Mouse (Mus musculus): Measurements from ENCODE around the gene Csrnp1.
"Not testable (repeated sequence)": the region's sequence is repeated elsewhere in the genome, so short reads cannot be mapped to it uniquely, and the experiment has no call there.

The Csrnp1 gene

DNA sequence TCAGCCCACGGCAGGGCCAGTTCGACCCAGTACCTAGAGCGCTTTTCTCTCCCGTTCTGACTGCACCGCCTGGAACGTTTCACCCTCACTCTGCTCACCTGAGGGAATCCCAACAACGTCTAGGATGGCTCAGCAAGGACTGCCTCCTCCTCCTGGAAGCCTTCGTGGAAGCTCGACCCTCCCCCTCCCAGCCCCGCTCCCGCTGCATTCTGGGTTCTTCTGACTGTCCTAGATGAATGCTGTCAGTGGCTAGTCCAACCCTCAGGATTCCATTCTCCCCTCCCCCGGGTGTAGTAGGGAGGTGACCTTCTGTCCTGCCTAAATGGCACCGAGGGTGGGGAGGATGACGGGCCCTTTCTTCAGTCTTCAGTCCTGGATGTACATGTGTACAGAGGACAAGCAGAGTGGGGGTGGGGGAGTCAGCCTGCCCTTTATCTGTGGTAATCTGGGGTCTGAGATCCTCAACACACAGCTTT, at the start of gene Csrnp1:
Csrnp1 (minus strand) TSS at position 123 of the 476 bp plus-strand sequence.
- DNase-seq (ENCODE audit: low read depth, low spot score) = no peak

DNA sequence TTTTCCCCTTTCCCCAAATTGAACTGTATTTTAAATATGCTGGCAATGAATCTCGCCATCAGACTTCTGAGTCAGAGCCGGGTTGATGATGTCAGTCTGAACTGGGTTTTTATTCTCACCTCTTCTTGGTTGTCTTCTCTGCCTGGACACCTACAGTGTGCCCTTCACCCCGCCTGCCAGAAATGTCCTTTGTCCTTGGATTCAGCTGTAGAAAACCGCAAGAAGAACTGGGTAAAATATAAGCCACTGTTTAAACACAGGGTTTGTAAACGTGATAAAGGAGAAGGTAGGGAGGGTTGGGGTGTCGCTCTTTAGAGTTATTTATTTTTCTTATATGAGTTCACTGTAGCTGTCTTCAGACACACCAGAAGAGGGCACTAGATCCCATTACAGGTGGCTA, 48.3 kb upstream of the Csrnp1 start:
- DNase-seq (ENCODE audit: low read depth, low spot score) = no peak

DNA sequence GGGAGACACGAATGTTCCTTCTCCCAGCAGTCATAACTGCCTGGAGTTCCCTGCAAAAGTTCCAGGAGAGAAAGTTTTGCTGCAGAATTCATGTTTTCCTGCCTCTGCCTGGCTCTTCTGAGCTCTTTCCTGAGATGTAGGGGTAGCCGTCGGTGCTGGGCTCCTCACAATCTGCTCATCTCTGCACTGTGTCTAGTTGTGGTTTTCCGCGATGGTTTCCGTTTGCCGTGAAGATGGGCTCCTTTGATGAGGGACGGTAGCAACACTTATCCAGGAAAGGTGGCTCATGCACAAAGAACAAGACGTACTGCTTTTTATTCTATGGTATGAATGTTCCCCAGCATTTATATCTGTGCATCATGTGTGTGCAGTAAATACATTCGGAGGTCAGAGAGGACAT, 46.0 kb upstream of the Csrnp1 start:
- no peak for DNase-seq (ENCODE audit: low read depth, low spot score)

DNA sequence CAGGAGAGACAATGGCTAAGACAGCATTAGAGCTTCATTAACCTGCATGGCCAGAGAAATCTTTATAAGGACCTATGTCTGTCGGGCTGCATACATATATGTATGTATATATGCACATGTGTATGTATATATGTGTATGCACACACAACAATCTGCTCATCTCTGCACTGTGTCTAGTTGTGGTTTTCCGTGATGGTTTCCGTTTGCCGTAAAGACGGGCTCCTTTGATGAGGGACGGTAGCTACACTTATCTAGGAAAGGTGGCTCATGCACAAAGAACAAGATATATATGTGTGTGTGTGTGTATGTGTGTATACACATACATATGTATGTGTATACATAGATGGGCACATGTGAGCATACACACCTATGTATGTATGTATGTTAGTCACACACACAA, 45.4 kb upstream of the Csrnp1 start:
- DNase-seq (ENCODE audit: low read depth, low spot score) = no peak

DNA sequence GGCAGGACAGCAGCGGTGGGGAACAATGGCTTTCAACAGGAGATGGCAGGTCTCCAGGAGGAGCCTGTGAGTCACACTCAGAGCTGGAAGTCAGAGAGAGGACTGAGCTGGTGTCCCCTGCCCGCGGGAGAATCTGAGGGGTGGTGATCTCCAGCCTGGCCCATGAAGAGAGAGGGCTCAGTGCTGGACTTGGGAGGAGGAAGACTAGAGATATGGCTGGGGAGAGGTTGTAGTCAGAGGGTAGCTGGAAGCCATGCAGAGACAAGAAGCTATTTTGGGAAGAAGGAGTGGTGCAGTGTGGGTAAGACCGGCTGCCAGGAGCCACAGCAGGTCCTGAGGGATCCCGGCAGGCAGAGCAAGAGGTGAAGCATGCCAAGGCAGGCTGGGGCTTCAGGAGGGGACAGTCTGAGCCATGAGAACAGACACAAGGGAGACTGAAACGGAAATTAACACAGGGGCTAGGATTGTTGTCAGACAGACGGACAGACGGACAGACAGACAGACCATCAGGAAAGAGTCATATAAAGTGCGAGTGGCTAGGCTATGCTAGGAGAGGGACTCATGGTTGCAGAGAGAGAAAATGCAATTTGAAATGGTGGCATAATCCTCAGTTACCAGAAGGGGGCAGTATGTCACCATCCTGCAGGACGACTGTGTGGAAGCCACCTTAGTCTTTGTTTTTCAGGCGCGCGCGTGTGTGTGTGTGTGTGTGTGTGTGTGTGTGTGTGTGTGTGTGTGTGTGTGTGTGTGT, 43.1 kb upstream of the Csrnp1 start:
- peak; percentile 51 for DNase-seq (ENCODE audit: low read depth, low spot score)

DNA sequence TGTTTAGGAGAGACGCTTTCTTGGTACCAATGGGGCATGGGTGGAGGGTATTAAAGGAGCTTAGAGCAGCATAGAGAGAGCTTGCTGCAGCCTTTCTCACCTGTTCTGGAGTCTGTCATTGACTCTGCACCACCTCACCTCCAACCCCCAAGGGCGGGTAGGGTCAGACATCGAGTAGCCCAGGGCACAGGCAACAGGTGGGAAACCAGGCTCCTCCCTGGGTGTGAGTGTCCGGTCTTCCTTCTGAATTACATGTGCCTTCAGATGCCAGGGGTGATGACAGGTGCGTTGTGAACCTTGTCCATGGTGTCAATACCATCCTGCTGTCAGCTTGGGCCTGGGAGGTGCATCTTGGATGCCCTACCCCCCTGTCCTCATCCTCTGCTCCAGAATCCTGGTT, 40.2 kb upstream of the Csrnp1 start:
- no peak for DNase-seq (ENCODE audit: low read depth, low spot score)

DNA sequence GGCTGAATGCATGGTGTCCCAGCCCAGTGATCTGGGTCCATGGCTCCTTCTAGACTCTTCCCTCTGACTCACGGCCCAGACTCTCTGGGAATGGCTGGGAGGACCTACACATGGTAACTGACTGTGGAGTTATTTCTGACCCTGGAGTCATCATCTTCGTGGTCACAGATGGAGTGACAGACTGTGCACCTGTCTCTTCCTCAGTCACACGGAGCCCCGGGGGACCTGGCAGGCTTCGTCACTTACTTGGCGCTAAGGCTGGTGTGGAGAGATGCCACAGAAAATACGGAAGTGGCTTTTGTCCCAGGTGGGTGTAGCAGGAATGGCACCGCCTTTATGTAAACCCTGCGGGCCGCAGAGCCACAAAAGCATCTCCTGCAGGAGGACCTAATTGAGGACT, 39.7 kb upstream of the Csrnp1 start:
- no peak for DNase-seq (ENCODE audit: low read depth, low spot score)

DNA sequence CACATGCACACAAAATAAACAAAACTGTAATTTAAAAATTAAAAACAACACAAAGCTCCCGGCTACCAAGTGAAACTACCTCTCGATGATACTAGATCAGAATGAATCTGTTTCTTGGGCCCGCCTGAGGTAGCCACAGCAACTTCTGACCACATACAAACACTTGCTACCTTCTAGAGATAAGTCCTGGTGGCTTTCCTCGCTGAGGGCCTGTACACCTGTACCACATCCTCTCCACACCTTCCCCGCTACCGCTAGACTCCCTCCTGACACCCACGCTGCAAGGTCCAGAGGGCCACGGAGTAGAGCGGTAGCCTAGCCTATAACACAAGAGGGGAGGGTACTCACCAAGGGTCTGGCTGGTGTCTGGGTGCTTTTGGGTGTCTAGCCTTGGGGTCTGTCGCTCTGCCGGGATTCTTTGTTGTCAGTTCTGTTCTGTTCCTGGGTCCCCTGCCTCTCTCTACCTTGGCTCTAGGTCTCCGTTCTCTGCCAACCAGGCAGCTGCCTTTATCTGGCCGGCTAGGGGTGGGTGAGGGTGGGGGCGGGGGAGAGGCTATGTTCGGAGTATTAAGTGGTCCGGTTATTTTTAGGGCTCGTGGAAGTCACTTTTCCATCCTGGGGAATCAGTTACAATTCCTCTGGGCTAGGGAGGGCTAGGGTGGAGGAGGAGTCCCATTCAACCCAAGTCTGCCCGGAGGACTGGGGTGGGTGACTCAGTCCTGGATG, 38.8 kb upstream of the Csrnp1 start, which contains the start of gene Xirp1:
Xirp1 (minus strand) TSS at position 513 of the 726 bp plus-strand sequence.
- DNase-seq (ENCODE audit: low read depth, low spot score) = no peak

DNA sequence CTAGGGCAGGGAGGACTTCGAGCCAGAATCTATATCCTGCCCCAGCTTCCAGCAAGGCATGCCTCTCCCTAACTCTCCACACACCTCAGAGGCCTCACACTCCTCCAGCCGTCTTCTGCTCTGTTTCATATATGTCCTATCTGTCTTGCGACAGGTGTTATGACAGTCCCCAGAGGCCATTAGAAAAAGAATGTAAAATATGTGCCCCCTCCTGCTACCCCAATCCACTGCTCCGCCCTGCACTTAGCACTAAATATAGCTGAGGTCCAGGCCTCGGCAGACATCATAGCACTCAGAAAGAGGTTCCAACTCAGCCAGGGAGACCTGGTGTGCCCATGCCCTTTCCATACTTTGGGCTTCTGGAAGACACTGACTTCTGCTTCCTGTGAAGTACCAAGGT, 36.7 kb upstream of the Csrnp1 start:
- DNase-seq (ENCODE audit: low read depth, low spot score) = no peak

DNA sequence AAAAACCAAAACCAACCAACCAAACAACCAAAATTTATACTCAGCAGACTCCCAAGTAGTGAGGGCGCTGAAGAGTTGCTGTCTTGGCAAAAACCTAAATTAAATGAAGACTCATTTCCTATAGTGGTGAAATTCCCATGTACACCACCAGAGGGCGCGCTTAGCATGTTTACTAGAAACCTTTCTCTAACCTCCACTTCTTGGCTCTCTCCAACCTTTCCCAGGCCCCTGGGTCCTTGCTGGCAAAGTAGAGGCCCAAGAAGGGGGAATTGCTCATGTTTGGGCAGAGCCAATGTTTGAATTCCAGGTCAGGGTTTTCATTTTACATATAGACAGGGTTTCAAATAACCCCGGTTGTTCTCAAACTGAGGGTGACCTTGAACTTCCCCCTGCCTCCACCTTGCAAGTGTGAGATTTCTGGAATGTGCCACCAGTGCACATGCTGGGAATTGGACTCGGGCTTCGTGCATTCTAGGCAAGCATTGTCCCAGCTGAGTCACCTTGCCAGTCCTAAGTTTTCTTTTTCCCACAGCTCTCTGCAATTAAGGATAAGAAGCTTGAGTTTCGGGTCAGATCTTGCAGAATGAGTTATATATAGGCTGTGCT, 35.9 kb upstream of the Csrnp1 start:
- DNase-seq (ENCODE audit: low read depth, low spot score) = peak; percentile 49

DNA sequence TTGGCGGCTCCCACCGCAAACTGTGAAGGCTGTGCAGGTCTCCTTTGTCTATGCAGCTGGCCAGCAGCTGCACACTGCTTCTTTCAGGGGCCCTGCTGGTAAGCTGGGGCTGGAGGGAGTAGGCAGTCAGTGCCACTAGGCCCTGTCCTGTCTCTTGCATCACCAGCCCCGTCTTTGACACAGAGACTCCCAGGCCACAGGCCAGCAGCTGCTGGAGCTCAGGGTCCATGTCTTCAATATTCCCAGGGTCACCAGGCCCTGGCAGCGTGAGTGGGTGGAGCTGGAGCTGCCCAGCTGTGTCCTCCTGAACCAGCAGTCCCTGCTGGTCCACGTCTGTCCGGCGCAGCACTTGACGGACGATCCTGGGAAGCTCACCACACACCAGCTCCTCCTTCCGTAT, 32.5 kb upstream of the Csrnp1 start:
- DNase-seq (ENCODE audit: low read depth, low spot score) = no peak

DNA sequence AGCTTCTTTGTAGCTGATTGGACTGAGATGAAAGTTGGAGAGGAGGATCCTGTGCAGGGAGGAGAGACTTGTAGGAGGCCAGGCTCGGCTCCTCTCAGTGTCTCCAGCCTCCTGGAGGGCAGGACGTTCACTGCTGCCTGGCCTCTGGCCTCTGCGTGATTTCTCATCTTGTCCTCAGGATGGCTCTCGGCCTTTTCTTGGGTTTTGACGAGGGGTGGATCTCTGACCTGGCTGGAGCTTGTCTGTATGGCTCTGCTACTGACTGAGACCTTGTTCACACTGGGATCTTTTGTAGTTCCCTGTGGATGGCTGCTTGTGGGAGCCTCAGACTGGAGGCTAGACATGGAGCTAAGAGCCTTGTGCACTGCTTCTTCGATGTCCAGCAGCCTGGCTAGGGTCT, 30.4 kb upstream of the Csrnp1 start:
- no peak for DNase-seq (ENCODE audit: low read depth, low spot score)

DNA sequence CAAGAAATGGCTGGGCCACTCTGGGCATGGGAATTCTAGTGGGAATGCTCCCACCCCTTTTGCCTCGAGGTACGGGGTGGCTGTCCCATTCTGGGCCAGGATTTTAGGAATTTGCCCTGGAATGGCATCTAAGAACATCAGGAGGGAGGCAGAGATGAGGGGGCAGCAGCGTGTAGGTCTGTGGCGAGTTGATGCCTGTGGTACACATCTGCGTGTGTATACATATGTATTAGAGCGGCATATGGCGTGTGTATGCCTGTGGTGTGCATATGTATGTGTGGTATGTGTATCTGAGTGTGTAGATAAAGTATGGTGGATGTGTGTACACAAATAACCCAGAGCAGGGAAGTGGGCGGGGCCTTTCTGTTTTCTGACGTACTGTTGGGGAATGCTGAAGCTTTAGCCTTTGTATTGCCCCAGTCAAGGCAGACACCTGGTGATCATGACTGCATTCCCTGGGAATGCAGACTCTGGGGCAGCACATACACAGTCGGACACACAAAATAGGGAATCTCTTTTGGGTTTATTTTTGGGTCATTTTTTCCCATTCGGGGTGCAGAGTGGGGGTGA, 28.9 kb upstream of the Csrnp1 start:
- no peak for DNase-seq (ENCODE audit: low read depth, low spot score)

DNA sequence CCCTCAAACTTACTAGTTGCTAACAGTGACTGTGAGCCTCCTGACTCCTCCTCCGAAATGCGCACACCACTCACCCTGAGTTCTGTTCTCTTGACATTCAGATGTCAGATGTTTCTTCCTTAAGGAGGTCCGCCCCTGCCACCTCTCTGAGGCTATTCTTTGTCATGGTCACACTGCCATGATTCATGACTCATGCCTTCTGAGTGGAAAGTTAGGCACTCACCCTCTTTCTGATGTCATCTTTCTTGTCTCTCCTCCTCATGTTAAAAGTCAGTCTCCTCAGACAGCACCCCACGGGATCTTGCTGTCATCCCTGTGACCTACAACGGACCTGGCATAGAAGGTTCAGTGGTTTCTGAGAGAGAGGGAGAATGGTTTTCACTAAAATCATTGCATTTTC, 28.3 kb upstream of the Csrnp1 start:
- no peak for DNase-seq (ENCODE audit: low read depth, low spot score)

DNA sequence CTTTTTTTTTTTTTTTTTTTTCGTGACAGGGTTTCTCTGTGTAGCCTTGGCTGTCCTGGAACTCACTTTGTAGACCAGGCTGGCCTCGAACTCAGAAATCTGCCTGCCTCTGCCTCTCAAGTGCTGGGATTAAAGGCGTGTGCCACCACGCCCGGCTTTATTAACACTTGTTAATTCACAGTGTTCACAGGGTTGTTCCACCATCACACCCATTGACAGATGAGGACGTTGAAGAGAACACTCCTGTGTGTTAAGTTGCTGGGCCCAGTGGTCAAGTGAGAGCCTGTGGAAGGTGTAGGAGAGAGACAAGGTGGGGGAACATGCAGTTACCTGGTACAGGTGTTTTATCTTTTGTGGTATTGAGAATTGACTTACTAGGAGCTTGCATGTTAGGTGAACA, 27.7 kb upstream of the Csrnp1 start:
- DNase-seq (ENCODE audit: low read depth, low spot score) = not testable (repeated sequence)

DNA sequence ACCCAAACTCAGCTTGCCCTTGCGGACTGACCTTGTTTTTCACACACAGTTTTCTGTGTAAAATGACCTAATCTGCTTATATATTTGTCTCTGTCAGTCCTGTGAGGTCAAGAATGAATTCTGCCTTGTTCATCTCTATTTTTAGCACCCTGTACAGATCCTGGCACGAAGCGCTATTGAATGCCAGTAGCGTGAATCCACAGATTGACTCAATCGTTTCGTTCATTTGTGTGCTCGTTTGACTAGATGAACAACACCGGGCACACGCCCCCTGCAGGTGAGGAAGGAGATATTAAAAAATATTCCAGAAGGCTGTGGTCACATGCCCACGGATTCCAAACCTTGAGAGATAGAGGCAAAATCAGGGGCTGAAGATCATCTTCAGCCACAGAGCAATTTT, 27.1 kb upstream of the Csrnp1 start:
- peak; percentile 80 for DNase-seq (ENCODE audit: low read depth, low spot score)

DNA sequence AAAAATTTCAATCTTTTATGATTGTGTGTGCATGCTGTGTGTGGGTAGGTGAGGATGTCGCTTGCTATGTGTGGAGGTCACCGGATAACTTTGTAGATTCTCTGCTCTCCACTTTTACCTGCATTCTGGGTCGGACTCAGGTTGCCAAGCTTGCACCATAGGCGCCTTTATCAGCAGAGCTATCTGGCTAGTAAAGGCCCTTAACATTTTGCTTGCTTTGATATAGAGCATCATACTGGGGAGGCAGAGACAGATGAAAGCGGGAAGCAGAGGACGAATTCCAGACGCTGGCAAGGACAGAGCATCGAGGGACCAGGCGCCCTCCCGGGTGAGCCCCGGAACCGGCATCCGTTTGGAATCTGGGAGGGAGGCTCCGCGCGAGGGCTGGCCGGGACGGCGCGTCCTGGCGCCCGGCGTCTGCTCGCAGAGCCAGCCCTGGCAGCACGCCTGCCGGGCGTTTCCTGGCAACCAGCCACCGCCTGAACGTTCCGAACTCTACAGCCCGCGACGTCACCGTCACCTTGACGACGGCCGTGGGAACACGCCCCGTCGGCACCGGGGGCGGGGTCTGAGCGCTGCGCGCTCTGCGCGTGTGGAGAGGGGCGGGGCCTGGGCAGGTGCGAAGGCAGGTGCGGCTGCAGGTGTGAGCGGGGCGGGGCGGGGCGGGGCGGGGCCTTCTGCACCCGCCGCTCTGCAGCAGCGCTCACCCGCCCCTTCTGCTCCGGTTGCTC, 26.5 kb upstream of the Csrnp1 start:
- peak; percentile 90 for DNase-seq (ENCODE audit: low read depth, low spot score)

DNA sequence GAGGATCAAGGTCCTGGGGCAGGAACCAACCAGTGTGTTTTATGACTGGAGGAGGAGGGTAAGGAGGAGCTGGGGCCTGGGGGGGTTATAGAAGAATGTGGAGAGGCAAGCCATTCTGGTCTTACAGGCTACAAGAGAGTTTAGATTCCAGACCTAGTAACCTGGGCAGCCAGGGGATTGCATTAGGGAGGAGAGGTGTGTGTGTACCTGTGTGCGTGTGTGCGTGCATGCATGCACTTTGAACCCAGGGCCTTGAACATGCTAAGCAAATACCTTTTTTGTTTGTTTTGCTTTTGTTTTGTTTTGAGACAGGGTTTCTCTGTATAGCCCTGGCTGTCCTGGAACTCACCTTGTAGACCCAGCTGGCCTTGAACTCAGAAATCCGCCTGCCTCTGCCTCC, 25.4 kb upstream of the Csrnp1 start:
- DNase-seq (ENCODE audit: low read depth, low spot score) = no peak

DNA sequence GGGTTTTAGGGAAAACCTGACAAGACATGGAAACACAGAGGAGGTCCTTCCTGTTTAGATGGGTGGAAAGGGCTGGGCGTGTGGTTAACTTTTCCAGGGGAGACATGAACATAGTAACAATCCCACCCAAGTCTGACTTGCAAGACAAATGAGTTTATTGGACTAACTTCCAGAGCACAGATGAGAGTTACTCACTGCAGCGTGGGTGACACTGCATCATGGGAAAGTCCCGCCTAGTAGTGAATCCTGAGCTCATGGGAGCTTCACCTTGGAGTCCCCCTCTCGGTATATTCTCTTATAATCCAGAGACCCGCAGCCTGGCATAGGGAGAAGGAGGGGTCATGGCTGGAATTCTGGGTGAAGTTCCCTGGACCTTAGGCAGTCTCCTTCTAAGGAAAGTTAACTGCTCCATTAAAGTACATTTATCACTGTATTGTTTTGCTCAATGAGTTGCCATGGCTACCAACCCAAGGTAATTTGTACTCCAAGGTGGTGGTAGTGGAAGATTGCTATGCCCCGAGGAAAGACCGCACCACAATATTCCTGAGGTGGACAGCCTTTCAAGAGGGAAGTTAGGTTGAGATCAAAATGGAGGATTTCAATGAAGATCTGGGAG, 24.9 kb upstream of the Csrnp1 start:
- DNase-seq (ENCODE audit: low read depth, low spot score) = no peak

DNA sequence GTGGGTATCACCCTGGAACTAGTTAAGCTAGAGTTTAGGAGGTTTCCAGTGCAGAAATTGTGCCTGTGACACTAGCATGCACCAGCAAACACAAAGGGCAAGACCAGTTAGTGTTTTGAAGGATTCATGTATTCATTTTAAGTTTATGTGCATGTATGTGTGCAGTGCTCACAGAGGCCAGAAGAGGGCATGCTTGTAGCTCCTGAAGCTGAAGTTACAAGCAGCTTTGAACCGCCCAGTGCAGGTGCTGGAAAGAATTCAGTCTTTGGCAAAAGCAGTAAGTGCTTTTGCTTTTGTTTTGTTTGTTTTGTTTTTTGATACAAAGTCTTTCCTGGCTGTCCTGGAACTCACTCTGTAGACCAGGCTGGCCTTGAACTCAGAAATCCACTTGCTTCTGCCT, 23.4 kb upstream of the Csrnp1 start:
- no peak for DNase-seq (ENCODE audit: low read depth, low spot score)

DNA sequence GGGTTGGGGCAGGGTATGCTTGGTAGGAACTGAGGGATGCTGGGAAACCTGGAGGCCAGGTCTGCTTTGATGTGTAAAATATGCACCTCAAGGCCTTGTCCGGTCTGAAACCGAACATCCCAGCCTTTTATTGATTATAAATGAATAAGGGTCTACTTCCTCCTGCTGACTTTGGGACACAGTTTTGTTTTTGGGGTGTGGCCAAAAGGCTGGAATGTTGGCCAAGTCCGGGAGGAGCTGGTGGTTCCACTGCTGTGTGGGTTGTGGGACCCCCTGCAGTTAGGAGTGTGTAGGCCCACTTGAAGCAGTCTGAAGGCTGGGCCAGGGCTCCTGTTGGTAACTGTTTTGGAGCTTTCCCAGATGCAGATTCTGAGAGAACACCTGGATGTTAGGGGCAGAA, 21.5 kb upstream of the Csrnp1 start:
- DNase-seq (ENCODE audit: low read depth, low spot score) = no peak

All from telencephalon, adult 2 months (tissue).